Mouse (Mus musculus) liver, adult 2 months (tissue): ENCODE measurements around the gene Tead3. TPM values are rescaled to one million over a fixed set of nuclear protein-coding genes. Genes with fewer than 3 reads are reported as not detected.
A peak's percentile ranks its signal among the peaks of the same experiment; 100 is the strongest.

ENCODE experiments used
- DNase-seq: peaks from one replicate; pipeline ENCODE4 v3.0.0-alpha.2; 2011; ENCODE audit warnings: low read depth, low spot score; ENCODE audit errors: extremely low read depth
- H3K27ac ChIP-seq: fragments of 200-500 bp; replicated peaks from 2 replicates; pipeline ENCODE4 v1.5.1; 2012; ENCODE audit warnings: low read depth, mild to moderate bottlenecking, control low read depth, inconsistent platforms, low read length; ENCODE audit not compliant: insufficient read depth
- H3K27me3 ChIP-seq: fragments of 200-500 bp; 2 replicates; pipeline ENCODE4 v1.6.1; 2012; ENCODE audit warnings: mild to moderate bottlenecking, moderate library complexity, low read length, inconsistent platforms; ENCODE audit not compliant: control insufficient read depth, insufficient read depth
- H3K36me3 ChIP-seq: fragments of 200-500 bp; 2 replicates; pipeline ENCODE4 v1.6.1; 2012; ENCODE audit warnings: low read length, inconsistent platforms; ENCODE audit not compliant: control insufficient read depth, insufficient read depth
- H3K4me1 ChIP-seq: fragments of 200-500 bp; 2 replicates; pipeline ENCODE4 v1.6.1; 2011; ENCODE audit warnings: low read length; ENCODE audit not compliant: control insufficient read depth, insufficient read depth
- H3K4me3 ChIP-seq: fragments of 200-500 bp; 2 replicates; pipeline ENCODE4 v1.5.1; 2011; ENCODE audit warnings: low read depth, mild to moderate bottlenecking, control low read depth, low read length, moderate library complexity; ENCODE audit not compliant: insufficient read depth
- H3K79me2 ChIP-seq: fragments of 200-500 bp; 2 replicates; pipeline ENCODE4 v1.6.1; 2012; ENCODE audit warnings: inconsistent platforms, mild to moderate bottlenecking, low read length, moderate library complexity; ENCODE audit not compliant: control insufficient read depth, insufficient read depth
- H3K9ac ChIP-seq: fragments of 200-500 bp; 2 replicates; pipeline ENCODE4 v1.6.1; 2012; ENCODE audit warnings: low read depth, mild to moderate bottlenecking, control low read depth, inconsistent platforms, low read length
- CTCF ChIP-seq: fragments of 200-500 bp; IDR thresholded peaks from 2 replicates; pipeline ENCODE4 v1.5.1; 2011; ENCODE audit warnings: low read depth, low read length, control low read depth
- POLR2A ChIP-seq: fragments of 200-500 bp; IDR thresholded peaks from 2 replicates; pipeline ENCODE4 v1.6.1; 2011; ENCODE audit warnings: low read length, control low read depth; ENCODE audit not compliant: insufficient read depth; ENCODE audit errors: extremely low read depth
- WGBS: fragments of 180-500 bp; shearing (Covaris S2); methylation state at CpG from one replicate; pipeline ENCODE4 v1.1.7; 2018; 5-methylcytosine and 5-hydroxymethylcytosine counted together
- polyA plus RNA-seq: library from polyadenylated mRNA; depleted of rRNA; stranded (reverse); fragments of >200 nt; gene quantifications from 2 replicates; pipeline ENCODE4 v1.2.3, GENCODE M21; 2012
- total RNA-seq: library from RNA; depleted of rRNA; stranded (reverse); fragments of >200 nt; gene quantifications from 2 replicates; pipeline ENCODE4 v1.2.3, GENCODE M21; 2014

The Tead3 gene
- total and polyA plus RNA-seq, 2 experiments, result 3.0 to 11.0 TPM

DNA sequence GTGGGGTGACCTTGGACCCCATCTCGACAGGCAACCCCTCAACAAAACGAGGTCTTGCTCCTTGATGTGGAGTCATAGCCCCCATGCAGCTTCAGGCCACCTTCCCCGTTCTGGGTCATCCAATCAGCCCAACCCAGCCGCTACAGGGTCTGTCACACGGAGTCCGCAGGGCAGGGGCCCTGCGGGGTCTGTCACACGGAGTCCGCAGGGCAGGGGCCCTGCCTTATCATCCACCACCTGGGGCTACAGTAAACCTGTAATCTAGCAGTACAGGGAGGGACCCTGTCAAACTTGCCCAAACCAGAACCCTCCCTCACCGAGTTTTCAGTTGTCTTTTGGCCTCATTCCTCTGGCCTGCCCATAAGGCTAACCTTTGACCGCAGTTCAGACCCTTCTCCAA lies 1.4 kb upstream of the Tead3 start:
- H3K27ac ChIP-seq, result no peak overlapping the region

DNA sequence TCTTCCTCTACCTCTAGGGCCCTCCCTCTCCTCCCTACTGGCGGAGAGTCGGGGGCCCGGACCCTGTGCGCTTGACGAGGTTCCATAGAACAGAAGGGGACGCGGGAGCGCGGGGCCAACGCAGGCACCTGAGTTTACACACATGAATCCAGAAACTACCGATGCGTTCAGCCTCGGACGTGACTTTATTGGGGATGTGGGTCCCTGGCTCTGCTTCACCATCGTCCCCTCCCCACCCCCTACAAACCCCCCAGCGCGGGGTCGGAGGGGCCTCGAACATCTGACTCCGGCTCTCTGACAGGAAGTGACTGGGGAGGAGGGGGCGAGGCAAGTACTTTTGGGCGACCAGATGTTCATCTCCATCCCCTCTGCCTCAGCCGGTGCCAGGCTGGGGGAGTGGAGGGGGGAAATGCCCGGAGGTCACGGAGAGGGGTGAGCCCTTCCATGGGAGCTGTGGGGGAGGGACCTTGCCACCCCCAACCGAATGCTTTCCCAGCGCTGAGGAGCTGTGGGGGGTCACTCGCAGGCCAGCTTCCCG lies 805 bp upstream of the Tead3 start:
- Histone ChIP-seq H3K4me3 (peak overlapping the region; percentile 96), H3K79me2 (peaks cover 28% of the 10 kb centered on the region), H3K9ac (peak overlapping the region; percentile 79), H3K27ac (no peak overlapping the region), H3K27me3 (no peaks in the 10 kb centered on the region), H3K4me1 (peaks cover 13% of the 10 kb centered on the region), H3K36me3 (no peaks in the 10 kb centered on the region)
- no peak for TF ChIP-seq POLR2A
- 6% methylated on average over 29 of the region's 29 CpGs for WGBS
- DNase-seq, result no peak

More for the DNA sequence above, 1.4 kb upstream of the Tead3 start:
- Histone ChIP-seq H3K9ac (no peak overlapping the region), H3K36me3 (no peaks in the 10 kb centered on the region), H3K27me3 (no peaks in the 10 kb centered on the region), H3K4me1 (peaks cover 13% of the 10 kb centered on the region), H3K4me3 (no peak overlapping the region), H3K79me2 (peaks cover 26% of the 10 kb centered on the region)
- TF ChIP-seq CTCF (no peak), POLR2A (no peak)
- no peak for DNase-seq
- 46% methylated on average over 11 of the region's 11 CpGs for WGBS

DNA sequence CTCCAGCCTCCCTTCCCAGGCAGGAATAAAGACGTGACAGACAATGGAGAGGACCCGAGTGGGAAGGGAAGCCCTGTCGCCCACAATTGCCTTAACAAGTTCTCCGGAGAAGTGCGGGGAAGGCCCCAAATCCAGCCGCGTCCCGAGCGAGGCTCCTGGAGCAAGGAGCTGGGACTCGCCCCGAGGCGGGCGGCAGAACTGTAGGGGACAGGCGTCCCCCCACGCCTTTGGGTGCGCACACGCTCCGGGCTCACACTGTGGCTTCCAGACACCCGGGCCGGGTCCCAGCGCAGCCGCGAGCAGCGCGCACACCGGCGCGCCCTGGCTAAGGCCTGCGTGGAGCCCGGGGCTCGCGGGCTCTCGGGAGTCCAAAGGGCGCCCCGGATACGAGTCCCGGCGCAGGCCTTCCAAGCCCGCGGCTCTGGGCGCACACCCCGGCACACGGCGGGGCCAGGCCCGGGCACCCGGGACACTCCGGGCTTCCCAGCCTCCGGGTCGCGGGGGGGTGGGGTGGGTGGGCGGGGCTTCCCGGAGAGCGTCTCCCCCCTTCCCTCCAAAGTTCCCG lies 634 bp downstream of the Tead3 start:
- WGBS, result under 1% methylated on average over 50 of the region's 54 CpGs
- H3K4me1 ChIP-seq, result peaks cover 13% of the 10 kb centered on the region
- peaks cover 38% of the 10 kb centered on the region for H3K79me2 ChIP-seq
- H3K36me3 ChIP-seq, result no peaks in the 10 kb centered on the region
- peak overlapping the region; percentile 96 for H3K27ac ChIP-seq
- H3K4me3 ChIP-seq, result peak overlapping the region; percentile 96
- peak; percentile 66 for DNase-seq
- H3K27me3 ChIP-seq, result no peaks in the 10 kb centered on the region
- H3K9ac ChIP-seq, result peak overlapping the region; percentile 97
- TF ChIP-seq CTCF (no peak), POLR2A (peak; percentile 41; the same call in 1 of the 2 replicates)

DNA sequence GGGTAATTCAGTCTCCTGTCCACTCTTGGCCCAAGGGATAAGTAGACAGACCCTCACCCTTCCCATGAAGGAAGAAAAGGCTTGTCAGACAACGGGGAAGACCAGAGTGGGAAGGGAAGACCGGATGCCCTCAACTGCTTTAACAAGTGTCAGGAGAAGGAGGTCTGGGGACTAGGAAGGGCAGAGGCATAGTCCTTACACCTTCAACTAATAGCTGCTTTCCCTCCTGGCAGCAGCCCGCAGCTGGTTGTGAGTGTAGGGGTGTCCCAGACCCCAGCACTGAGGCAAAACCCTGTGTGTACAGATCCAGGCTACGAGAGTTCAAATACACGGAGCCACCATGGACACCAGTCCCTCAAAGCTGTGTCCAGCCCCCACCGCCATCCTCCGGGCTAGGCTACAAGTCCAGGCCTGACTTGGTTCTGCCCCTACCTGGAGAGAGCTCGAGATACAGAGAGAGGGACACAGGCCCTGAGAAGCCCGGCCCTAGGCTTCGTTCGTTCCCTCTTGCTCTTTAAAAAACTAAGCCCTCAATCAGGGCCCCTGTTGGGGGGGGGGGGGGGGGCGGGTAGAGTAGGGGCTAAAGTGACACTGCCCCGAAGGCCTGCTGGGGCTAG lies 1.2 kb downstream of the Tead3 start:
- H3K4me3 ChIP-seq, result peak overlapping the region; percentile 96
- H3K9ac ChIP-seq, result peak overlapping the region; percentile 97
- TF ChIP-seq CTCF, result no peak
- TF ChIP-seq POLR2A, result no peak
- H3K27ac ChIP-seq, result peak overlapping the region; percentile 94
- H3K36me3 ChIP-seq, result no peaks in the 10 kb centered on the region
- peaks cover 42% of the 10 kb centered on the region for H3K79me2 ChIP-seq
- peak; percentile 27 for DNase-seq
- peaks cover 13% of the 10 kb centered on the region for H3K4me1 ChIP-seq
- WGBS, result 27% methylated on average over 13 of the region's 13 CpGs
- no peaks in the 10 kb centered on the region for H3K27me3 ChIP-seq

DNA sequence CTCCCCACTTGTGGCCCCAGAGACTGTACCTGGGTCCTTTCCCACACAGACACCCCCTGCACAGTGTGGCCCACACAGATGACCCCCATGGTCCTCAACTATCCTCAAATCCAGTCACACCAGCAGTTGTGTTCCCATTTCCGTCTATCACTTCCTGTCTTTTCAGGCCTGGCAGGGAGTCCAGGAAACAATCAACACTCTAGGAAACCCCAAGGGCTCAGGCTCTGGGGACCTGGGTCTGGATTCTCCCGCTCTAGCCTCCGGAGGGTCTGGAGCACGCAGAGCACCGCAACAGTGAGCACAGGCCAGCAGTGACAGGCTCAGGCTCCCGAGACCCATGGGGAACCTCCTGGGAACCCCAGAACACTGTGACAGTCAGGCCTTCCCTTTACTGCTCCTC lies 2.4 kb downstream of the Tead3 start:
- Histone ChIP-seq H3K27ac (no peak overlapping the region), H3K36me3 (no peaks in the 10 kb centered on the region), H3K4me1 (peaks cover 13% of the 10 kb centered on the region), H3K4me3 (no peak overlapping the region), H3K79me2 (peaks cover 42% of the 10 kb centered on the region), H3K9ac (no peak overlapping the region), H3K27me3 (no peaks in the 10 kb centered on the region)
- WGBS, result 72% methylated on average over 6 of the region's 6 CpGs
- TF ChIP-seq CTCF, result no peak
- no peak for TF ChIP-seq POLR2A
- DNase-seq, result no peak

DNA sequence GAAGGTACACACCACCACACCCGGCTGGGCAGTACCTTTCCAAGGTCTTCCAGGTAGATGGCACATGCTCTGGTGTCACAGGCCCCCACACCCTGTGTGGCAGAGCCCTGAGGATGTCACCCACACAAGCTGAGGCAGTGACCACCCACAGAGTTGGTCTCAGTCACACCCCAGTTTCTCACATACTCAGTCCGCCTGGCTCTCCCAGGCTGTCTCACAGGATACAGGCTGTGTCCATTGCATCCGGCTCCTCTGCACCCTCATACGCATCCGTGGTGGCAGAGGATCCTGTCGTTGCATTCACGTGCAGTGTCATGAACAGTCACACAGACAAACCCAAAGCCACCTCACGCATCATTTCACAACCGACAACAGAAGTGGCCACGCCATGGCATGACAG lies 3.3 kb downstream of the Tead3 start:
- WGBS, result 79% methylated on average over 10 of the region's 10 CpGs
- peaks cover 16% of the 10 kb centered on the region for H3K4me1 ChIP-seq
- H3K36me3 ChIP-seq, result no peaks in the 10 kb centered on the region
- no peak for DNase-seq
- H3K4me3 ChIP-seq, result no peak overlapping the region
- peaks cover 42% of the 10 kb centered on the region for H3K79me2 ChIP-seq
- H3K27me3 ChIP-seq, result no peaks in the 10 kb centered on the region
- no peak overlapping the region for H3K9ac ChIP-seq
- TF ChIP-seq POLR2A (no peak), CTCF (no peak)
- no peak overlapping the region for H3K27ac ChIP-seq
